Mouse (Mus musculus) adrenal gland, postnatal 36 days (tissue): ENCODE data around the gene Ddx50. TPM values are rescaled to one million over a fixed set of nuclear protein-coding genes. Genes with fewer than 3 reads are reported as not detected.

ENCODE experiments used
- DNase-seq, 2 experiments: peaks; one replicate each; pipeline ENCODE4 v3.0.0; 2021; ENCODE audit warnings: mixed read lengths in 1 of 2
- long read RNA-seq, 2 experiments: library from polyadenylated mRNA; stranded (forward); transcript quantifications; one replicate each; pipeline ENCODE4 v2.0.0; 2021; ENCODE audit warnings: borderline sequencing depth in 2 of 2
- total RNA-seq, 2 experiments: library from RNA; stranded (reverse); gene quantifications; 2 replicates each; pipeline ENCODE4 v1.2.3; 2021

Gene Ddx50
- 100 to 1,000 TPM; 121 to 124 TPM for total RNA-seq
- long read RNA-seq, experiment 1, transcript Ddx50-201 (15 exons, 2,535 nt) = major isoform, 49 of 100 reads
- long read RNA-seq, experiment 1, partial matches to known transcripts = 5 of 100 reads
- long read RNA-seq, experiment 1, other reads (novel, unspliced or antisense) = 42 of 100 reads
- long read RNA-seq, experiment 2, transcript Ddx50-201 (15 exons, 2,535 nt) = major isoform, 11 of 25 reads
- long read RNA-seq, experiment 2, partial matches to known transcripts = 1 of 25 reads
- long read RNA-seq, experiment 2, other reads (novel, unspliced or antisense) = 12 of 25 reads

- DNase-seq = peak; percentile 99
These were observed at the start of gene Ddx50 for GRCm38 (mm10) chr10:62650881-62651810. Gene Ddx50 (minus strand): TSS chr10:62651218.

GRCm38 (mm10) chr10:62692771-62693170, 41.8 kb upstream of the Ddx50 start:
- no peak for DNase-seq

- DNase-seq = no peak
These were observed 41.2 kb upstream of the Ddx50 start for GRCm38 (mm10) chr10:62692244-62692643.

- no peak for DNase-seq
These were observed 36.1 kb upstream of the Ddx50 start for GRCm38 (mm10) chr10:62687032-62687674.

GRCm38 (mm10) chr10:62683043-62683442, 32.0 kb upstream of the Ddx50 start:
- peak; percentile 29 to 61 for DNase-seq

GRCm38 (mm10) chr10:62679833-62680232, 28.8 kb upstream of the Ddx50 start:
- no peak for DNase-seq

- DNase-seq = no peak
These were observed 26.3 kb upstream of the Ddx50 start for GRCm38 (mm10) chr10:62677329-62677728.

GRCm38 (mm10) chr10:62676196-62676595, 25.2 kb upstream of the Ddx50 start:
- no peak for DNase-seq

GRCm38 (mm10) chr10:62672359-62672758, 21.3 kb upstream of the Ddx50 start:
- no peak for DNase-seq

- no peak for DNase-seq
These were observed 18.2 kb upstream of the Ddx50 start for GRCm38 (mm10) chr10:62669245-62669644.

GRCm38 (mm10) chr10:62668463-62668862, 17.4 kb upstream of the Ddx50 start:
- DNase-seq = no peak

GRCm38 (mm10) chr10:62668043-62668442, 17.0 kb upstream of the Ddx50 start:
- no peak for DNase-seq

GRCm38 (mm10) chr10:62664963-62665590, 14.1 kb upstream of the Ddx50 start:
- peak; percentile 57 to 68 for DNase-seq

- DNase-seq = no peak
These were observed 13.2 kb upstream of the Ddx50 start for GRCm38 (mm10) chr10:62664171-62664570.

- DNase-seq = peak; percentile 18 to 19
These were observed 5.7 kb upstream of the Ddx50 start for GRCm38 (mm10) chr10:62656711-62657110.

GRCm38 (mm10) chr10:62651961-62652360, 943 bp upstream of the Ddx50 start:
- no peak for DNase-seq

- DNase-seq = no peak
These were observed 648 bp downstream of the Ddx50 start for GRCm38 (mm10) chr10:62650358-62650782.

GRCm38 (mm10) chr10:62604161-62604560, 46.9 kb downstream of the Ddx50 start:
- no peak for DNase-seq

GRCm38 (mm10) chr10:62603233-62604030, 47.6 kb downstream of the Ddx50 start:
- DNase-seq = no peak

GRCm38 (mm10) chr10:62602177-62603040, 48.6 kb downstream of the Ddx50 start, which contains the start of gene Ddx21:
Gene Ddx21 (minus strand): TSS chr10:62602281.
- DNase-seq = peak; percentile 95 to 96
